24 mouse cellular contexts compared by ENCODE assay signal in genomic region chrY:1293708-1294107, GRCm38 (mm10). TPM values are rescaled to one million over a fixed set of nuclear protein-coding genes. Genes with fewer than 3 reads are reported as not detected.
"Had no signal": no experiment of that assay in that cellular context is flagged by ENCODE, and none has a peak within 500 bp of the region (broad histone marks: within the 10 kb centered on the region; RNA-seq: fewer than 3 reads in every experiment).

No protein-coding gene starts in this region.

- H3K4me3 ChIP-seq: liver, embryonic 12.5 days; midbrain, embryonic 10.5 days; midbrain, embryonic 12.5 days; myocyte; neural tube, embryonic 13.5 days; neural tube, embryonic 15.5 days; stomach, embryonic 15.5 days had no signal

- ATAC-seq: liver, embryonic 12.5 days had no signal

- H3K4me1 ChIP-seq: liver, embryonic 12.5 days; midbrain, embryonic 10.5 days; midbrain, embryonic 12.5 days; neural tube, embryonic 13.5 days; neural tube, embryonic 15.5 days; stomach, embryonic 15.5 days had no signal

- H3K27ac ChIP-seq: liver, embryonic 12.5 days; liver, embryonic 14.5 days; midbrain, embryonic 10.5 days; midbrain, embryonic 12.5 days; neural tube, embryonic 13.5 days; neural tube, embryonic 15.5 days; stomach, embryonic 15.5 days; stomach, postnatal 0 days had no signal

- DNase-seq: lung, adult 18-20 months; lung, embryonic 14.5 days; lung, postnatal 10 days; lung, postnatal 4 days; midbrain, embryonic 14.5 days; retina, postnatal 1 day; right cerebral cortex, adult 18-20 months; right cerebral cortex, postnatal 25 days; right cerebral cortex, postnatal 4 days; spleen, adult 18-20 months; thymus, adult 2 months; thymus, postnatal 25 days; thymus, postnatal 4 days had no signal

RNA-seq across cellular contexts. Expression of gene Ddx3y, which starts 7.3 kb away (rescaled TPM):
- total RNA-seq: liver, adult 2 months had no signal
- polyA plus RNA-seq: liver, adult 2 months; lung, embryonic 14.5 days; midbrain, postnatal 0 days; myocyte; stomach, postnatal 0 days had no signal

RNA-seq across cellular contexts. Expression of gene Uty, which starts 48.1 kb away (rescaled TPM):
- total RNA-seq: liver, adult 2 months had no signal
- polyA plus RNA-seq: liver, adult 2 months; lung, embryonic 14.5 days; midbrain, postnatal 0 days; myocyte; stomach, postnatal 0 days had no signal
